Mouse (Mus musculus) ES-CJ7 (cell line): ENCODE data around the gene Fes.
A peak's percentile ranks its signal among the peaks of the same experiment; 100 is the strongest.

ENCODE experiments used
- DNase-seq: peaks from one replicate; pipeline ENCODE4 v3.0.0; 2011; ENCODE audit warnings: low read depth, low spot score

Gene Fes

GRCm38 (mm10) chr7:80343270-80344018 lies 44.3 kb downstream of the Fes start:
- no peak for DNase-seq

- peak; percentile 95 for DNase-seq
These were observed 44.9 kb downstream of the Fes start, which contains the start of gene Hddc3 for GRCm38 (mm10) chr7:80342858-80343257. Hddc3 (plus strand) TSS chr7:80343104.

- no peak for DNase-seq
These were observed 46.0 kb downstream of the Fes start for GRCm38 (mm10) chr7:80341793-80342192.

- DNase-seq, result peak; percentile 83
These were observed 47.0 kb downstream of the Fes start, which contains the start of gene Unc45a for GRCm38 (mm10) chr7:80340793-80341192. Unc45a (minus strand) TSS chr7:80341005.

GRCm38 (mm10) chr7:80339793-80340628 lies 47.7 kb downstream of the Fes start:
- peak; percentile 98 for DNase-seq

- DNase-seq, result no peak
These were observed 48.4 kb downstream of the Fes start for GRCm38 (mm10) chr7:80339371-80339770.

- no peak for DNase-seq
These were observed 50.8 kb downstream of the Fes start for GRCm38 (mm10) chr7:80336932-80337331.

GRCm38 (mm10) chr7:80334848-80335247 lies 52.9 kb downstream of the Fes start:
- no peak for DNase-seq

- no peak for DNase-seq
These were observed 56.3 kb downstream of the Fes start for GRCm38 (mm10) chr7:80331433-80331832.

- no peak for DNase-seq
These were observed 57.5 kb downstream of the Fes start for GRCm38 (mm10) chr7:80330278-80330677.
